Mouse (Mus musculus): ENCODE measurements at regions not wholly inside any gene's neighbourhood (a gene's known extent, or its start where the extent isn't known, plus 50 kb on each side); places are given as distances from the start of the nearest gene placed in this dataset.
"Not testable (repeated sequence)": the region's sequence is repeated elsewhere in the genome, so short reads cannot be mapped to it uniquely, and the experiment has no call there.

DNA sequence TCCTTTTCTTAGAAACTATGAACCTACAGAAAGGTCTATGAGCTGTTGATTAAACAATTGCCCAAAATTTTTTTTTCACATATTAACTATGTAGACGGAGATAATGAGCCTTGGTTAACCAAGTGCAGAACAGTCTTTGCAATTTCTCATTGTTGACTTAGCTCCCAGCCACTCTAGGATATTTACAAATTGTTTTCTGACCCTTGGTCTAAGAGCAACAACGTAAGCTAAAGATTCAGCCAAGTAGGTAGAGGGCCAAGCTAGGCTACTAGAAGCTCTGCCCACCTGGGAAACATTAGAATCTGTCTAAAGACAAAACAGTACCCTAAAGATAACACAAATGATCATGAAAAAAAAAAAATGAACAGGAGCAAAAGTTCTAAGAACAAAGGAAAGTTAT, 67.5 kb upstream of the Map9 start:
- no peak for DNase-seq (ENCODE audit: low read depth)

DNA sequence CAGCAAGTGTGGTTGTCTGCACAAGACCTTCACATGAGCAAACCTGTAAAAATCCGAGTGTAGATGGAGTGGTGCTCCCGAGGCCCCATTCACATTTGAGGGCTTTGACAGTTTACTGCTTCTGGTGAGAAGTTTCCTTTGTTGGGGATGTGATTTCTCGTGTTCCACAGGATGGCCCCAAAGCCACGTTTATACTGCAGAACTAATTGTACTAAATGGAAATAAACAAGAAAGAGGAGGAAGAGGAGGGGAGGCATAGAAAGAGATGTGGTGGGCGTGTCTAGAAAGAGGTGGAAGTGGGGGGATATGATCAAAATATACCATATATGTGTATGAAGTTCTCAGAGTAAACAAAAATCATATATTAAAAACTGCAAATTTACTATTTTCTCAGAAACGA, 68.8 kb upstream of the Map9 start:
- DNase-seq (ENCODE audit: low read depth), result no peak

DNA sequence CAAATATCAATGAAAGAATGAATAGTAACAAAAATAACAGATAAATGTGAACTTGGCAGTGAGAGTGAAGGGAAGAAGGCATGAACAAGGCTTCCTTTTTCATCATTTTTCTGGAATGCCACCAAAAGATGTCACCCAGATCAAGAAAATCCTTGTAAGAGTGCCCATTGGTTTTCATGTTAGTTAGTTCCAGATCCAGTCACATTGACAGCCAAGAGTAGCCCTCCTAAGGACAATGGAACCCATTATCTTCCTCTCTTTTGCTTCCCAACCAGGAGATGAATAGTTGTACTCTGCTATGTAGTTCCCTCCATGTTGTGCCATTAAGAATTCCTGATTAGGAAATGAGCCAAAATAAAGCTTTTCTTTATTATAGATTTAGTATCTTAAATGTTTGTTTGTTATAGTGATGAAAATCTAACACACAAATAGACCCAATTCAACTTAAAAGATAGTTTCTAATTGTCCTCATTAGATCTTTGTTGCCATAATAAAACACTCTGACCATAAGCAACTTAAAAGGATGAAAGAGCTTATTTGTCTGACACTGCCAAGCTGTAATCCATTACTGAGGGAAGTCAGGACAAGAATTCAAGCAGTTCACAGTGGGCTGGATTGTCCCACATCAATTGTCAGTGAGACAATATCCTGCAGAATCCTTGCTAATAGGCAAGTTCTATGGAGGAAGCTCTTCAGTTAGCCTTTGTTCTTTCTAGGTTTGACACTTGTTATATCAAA, 80.7 kb upstream of the Map9 start:
- DNase-seq (ENCODE audit: low read depth), result no peak

DNA sequence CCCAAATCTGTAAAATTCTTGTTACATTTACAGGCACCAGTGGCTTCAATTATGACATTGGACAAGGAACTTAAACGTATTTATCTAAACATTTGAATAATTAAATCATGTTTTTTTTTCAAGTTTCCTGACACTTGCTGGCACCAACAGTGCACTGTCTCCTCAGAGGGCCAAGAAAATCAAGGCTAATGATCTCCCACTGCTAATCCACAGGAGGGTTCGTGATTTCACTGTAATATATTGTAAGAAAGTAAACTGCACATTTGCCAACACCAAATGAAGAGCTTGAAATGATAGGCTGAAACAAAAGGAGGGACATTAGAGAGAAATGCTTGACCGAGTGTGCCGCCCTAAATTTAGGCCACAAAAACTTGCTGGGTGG, 82.0 kb upstream of the Map9 start:
- DNase-seq (ENCODE audit: low read depth), result no peak

DNA sequence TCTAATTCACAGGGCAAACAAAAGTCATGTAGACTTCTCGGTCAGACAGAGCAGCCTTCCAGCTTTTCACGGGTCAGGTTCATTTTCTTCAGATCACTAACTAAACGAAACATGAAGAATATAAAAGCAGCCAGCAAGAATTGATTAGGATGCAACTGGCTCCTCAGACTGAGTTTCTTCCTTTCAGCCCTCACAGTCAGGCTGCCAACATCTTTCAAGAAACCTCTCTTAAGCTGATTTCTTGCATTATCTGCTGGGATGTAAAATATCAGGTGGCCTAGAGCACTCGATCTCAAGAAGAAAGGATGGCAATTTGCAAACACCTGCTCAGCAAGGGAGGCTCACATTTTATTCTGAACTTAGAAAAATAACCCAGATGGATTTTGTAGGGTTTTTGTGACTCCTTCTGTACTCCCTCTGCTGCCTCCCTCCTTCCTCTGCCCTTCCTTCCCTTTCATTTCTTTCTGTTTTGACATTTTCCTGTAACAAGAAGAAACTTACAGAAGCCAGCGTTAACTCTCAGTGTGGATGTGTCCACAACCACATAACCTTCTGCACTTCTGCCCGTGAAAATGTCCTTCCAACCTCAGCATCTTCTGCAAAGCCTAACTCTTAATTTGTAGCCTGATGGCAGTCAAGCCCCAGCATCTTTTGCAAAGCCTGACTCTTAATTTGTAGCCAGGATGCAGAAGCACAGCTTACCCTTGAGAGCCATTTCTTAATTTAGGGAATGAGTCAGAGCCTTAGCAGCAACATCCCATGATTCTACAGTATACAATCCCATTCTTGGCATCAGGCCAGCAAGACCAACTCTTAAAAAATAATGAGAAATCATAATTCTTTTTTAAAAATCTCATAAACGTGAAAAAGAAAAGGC, 82.7 kb upstream of the Map9 start:
- DNase-seq (ENCODE audit: low read depth), result no peak

DNA sequence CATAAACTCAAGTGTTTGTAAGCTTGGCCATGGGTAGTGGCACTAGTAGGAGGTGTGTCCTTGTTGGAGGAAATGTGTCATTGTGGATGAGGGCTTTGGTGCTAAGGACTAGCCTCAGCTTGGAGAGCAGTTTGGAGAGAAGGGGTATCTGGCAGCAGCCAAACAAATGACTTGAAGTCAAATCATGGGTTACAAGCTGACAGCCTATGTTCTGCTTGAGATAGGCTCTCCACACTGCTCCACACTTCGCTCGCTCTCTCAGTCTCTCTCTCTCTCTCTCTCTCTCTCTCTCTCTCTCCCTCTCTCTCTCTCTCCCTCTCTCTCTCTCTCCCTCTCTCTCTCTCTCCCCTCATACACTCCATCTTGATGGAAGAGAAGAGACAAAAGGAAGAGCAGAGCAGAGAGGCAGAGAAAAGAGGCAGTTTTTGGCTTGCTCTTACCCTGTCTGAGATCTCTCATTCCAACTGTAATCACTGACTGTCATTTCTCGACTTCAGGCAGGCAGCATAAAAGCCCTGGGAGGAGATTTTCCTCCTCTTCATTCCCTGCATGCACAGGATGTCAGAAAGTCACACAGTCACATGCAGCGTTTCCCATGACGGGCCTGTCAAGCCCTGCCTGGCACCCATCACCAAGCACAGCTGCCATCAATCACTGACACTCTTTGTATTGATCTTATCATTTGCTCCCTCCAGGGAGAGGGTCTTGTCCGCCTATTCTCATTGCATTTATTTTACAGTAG, 83.5 kb upstream of the Map9 start:
- no peak for DNase-seq (ENCODE audit: low read depth)

DNA sequence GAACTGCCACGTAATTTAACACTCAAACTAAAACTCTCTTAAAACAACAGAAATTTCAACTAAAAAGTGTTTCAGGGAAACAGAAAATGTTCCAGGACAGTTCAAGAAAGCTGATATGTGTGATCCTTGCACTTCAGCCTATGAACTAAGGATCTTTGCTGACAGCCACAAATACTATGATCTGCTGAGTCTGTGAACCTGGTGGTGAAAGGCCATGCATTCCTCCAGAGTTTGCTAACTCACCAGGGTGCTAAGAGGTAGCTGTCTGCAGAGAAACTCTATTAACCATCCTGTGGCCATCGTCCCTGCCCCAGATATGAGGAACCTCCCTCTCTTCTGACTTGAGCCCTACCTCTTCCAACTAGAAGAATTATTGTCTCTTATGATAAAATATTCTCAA, 84.3 kb upstream of the Map9 start:
- not testable (repeated sequence) for DNase-seq (ENCODE audit: low read depth)

DNA sequence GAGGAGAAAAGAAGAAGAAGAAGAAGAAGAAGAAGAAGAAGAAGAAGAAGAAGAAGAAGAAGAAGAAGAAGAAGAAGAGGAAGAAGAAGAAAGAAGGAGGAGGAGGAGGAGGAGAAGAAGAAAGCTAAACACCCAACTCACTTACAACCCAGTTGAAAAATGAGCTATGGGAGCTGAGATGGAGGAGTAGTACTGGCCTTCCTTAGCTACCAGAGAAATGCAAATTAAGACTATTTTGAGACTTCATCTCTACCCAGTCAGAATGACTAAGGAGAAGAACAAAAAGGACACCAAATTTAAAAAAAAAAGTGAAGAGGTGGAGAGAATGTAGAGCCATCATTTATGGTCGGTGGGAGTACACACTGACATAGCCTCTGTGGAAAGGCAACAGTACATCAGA, 85.9 kb upstream of the Map9 start:
- no peak for DNase-seq (ENCODE audit: low read depth)

DNA sequence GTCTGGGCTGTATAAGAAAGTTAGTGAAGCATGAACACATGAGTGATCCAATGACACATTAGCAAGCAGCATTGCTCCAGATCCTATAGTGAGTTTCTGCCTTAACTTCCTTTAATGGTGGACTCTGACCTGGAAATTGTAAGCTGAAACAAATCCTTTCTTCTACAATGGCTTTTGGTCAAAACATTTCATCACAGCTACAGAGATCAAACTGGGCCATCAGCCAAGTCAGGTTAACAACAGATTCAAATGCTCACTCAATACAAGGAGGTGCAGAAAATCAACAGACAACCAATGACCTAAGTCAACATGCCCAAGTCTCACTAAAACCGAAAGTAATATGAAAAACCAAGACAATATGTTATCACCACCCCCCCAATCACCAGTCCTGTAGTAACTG, 91.9 kb upstream of the Map9 start:
- no peak for DNase-seq (ENCODE audit: low read depth)

DNA sequence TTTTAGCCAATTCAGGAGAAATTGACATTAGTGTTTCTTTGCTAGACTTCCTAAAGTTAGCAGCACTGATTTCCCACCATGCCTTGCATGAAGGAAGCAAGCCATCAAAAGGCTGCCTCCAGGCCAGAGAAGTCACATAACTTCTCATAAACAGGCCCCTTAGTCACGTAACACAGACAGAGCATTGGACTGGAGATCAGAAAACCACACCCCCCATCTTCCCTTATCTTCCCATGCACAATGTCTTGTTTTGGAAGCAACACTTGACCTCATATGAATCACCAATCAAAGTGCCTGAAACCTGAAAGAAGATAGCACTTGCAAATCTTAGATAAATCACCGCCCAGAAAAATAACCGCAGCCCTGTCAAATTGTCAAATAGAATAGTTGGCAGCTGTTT, 95.9 kb upstream of the Map9 start:
- no peak for DNase-seq (ENCODE audit: low read depth)

DNA sequence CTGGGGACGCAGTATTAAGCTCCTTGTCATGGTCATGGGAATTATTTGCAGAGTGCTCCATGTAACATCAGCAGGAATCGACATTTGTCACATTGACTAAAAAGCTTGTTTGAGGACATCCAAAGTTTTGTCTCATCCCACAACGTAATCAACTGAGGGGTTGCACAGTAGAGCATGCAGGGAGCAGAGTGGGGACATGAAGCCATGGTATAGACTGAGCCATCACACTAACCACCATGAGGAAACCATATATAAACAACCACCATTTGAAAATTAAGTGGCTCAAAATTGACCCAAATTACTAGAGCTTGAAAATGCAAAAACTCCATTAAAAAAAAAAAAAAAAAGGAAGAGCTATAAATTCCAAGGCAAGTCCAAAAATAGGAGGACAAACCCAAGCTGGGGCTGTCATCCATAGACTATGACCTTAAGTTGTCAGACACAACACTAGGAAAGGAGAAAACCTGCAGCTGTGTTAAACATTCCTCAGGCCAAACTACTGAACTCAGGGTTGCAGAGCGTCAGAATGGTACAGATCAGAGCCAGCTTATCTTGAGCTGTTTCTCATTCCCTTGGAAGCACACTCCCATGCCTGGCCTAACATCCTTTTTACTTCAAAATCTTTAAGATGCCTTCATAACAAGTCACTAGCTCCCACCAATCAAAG, 97.7 kb upstream of the Map9 start:
- no peak for DNase-seq (ENCODE audit: low read depth)

DNA sequence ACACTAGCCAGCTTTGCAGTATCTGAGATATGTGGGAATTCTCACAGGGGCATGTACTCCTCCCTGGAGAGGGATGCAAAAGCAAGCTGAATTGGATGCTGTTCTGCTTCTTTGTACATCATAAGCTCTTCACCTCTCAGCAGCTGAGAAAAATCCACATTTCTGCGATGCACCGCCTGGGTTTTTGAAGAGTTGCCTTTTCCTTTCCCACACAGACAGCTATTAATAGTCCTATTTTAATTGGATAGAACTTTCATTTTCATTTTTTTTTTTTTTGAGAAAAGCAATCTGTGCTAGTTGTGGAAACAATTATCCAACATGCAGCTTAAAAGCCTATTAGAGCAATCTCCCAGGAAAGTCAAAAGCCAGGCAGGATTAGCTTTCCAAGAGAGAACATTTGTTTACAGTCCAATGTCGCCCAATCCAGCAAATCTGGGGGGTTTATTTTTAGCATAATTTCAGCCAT, 105.2 kb upstream of the Gucy1a1 start:
- DNase-seq (ENCODE audit: low read depth), result no peak

DNA sequence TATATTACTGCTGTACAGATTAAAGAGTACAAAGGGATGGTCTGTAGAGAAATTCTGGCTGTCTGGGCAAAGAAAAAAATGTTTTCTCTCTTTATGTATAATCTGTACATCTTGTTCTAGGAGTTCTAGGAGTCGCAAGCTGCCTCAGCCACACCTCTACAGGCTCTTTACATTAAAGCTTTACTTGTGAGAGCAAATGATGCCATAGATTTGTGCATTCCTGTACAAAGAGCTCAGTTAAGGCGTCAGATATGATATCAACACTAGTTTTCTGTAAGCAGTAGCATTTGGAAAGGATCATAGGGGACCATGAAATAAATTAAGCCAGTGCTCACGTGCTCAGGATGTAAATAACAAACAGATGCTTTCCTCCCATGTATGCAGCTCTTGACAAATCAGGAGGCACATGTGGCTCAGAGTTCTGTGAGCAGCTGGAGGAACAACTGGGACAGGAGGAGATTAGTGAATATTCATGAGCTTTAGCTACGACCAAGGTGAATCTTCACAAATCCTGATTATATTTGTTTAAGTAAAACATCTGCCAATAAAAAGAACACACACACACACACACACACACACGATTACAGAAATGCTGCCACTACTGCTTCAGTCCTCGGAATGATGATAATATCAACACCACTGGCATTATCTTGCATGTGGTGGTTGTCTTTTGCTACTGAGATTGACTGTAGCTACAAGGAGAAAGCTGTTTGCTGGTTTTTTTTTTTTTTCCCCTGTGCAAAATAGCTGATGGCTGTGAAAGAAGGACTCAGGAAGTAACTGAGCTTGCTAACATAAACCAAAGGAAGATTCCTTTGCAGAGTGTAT, 104.6 kb upstream of the Gucy1a1 start:
- DNase-seq (ENCODE audit: low read depth), result no peak

DNA sequence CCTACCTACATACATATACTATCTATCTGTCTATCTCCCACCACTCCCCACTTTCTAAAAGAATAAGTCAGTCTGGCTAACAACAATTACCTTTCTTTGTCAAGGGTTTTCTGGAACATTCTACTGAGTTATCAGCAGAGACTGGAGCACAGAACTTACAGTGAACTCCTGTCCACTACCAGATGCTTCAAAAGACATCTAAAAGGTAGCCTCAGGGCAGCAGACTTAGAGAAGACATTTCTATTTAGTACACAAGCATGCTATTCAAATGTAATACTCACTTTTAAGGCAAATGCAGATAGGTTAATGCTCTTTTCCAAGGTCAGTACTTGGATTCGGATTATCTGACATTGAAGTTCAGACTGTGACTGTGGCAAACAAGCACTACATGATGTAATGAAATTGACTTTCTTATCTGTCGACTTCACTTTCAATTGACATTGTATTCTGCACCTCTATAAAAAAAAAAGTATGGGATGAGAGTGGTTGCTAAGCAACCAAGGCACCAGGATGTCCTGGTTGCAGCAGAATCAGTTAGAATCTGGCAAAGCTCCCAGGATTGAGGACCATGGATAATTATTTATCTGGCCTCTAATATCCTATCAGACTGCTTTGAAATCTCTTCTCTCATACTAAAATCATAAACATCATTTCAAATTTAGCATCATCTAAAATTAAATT, 90.9 kb upstream of the Gucy1a1 start:
- DNase-seq (ENCODE audit: low read depth), result no peak

DNA sequence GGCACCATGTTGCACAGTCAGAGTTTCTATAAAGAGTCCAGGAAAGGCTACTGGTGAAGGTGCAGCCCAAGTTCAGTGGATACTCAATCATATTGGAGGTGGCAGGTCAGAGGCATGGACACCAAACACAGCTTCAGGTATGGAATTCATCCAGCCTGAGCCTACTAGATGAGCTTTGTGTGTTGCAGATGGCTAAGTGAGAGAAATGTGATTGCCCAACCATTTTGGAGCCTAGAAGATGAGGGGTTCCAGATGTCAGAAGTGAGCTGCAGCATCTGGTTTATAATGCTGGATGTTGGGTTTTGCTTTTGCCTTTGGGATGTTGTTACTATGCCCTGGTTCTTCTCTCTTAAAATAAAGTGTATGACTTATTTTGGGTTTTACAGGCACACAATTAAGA, 88.7 kb upstream of the Gucy1a1 start:
- DNase-seq (ENCODE audit: low read depth), result no peak

DNA sequence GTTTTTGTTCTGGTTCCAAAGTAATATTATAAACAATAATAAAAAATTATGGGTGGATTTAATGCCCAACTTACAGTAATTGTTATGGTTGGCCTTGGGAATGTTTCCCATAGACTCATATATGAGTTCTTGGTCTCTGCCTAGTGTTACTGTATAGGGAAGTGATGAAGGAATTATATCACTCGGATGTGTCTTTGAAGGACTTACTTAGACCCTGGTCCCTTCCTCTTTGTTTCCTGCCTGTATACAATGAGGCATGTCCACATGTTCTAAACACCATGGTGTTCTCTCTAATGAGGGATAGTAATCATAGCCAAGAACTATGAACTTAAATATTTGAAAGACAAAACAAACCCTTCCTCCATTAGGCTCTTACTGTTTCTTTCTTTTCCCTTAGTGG, 77.8 kb upstream of the Gucy1a1 start:
- DNase-seq (ENCODE audit: low read depth), result no peak

DNA sequence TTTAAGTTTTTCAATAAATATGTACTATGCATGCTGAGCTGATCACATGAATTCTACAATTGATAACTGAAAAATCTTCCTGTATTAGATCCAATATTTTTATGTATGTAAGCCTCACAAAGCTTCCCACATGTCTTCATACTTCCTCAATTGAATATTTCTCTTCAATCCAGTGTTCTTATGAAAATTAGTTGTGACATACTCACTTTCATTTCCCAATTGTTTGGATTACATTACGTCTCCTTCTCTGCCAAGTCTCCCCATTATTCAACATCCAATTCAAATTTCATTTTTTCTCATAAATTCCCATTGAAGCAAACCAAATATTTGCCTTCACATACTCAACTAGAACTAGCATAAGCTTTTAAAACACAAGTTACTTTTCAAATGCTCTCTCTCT, 76.3 kb upstream of the Gucy1a1 start:
- no peak for DNase-seq (ENCODE audit: low read depth)

DNA sequence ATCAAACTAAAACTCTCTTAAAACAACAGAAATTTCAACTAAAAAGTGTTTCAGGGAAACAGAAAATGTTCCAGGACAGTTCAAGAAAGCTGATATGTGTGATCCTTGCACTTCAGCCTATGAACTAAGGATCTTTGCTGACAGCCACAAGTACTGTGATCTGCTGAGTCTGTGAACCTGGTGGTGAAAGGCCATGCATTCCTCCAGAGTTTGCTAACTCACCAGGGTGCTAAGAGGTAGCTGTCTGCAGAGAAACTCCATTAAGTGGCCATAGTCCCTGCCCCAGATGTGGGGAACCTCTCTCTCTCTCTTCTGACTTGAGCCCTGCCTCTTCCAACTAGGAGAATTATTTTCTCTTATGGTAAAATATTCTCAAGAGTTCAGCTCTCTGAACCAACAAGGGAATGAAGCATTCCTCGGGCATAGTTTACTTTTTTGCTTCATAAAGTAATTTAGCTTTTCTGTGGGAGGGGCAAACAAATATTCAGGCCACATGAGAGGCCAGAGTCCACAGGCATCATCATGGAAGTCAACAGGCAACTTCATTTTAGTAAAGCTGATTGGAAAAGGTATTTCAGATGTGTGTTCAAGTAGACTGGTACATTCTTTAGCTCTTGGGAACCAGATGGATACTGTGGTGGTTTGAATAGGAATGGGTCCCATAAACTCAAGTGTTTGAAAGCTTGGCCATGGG, 73.8 kb upstream of the Gucy1a1 start:
- not testable (repeated sequence) for DNase-seq (ENCODE audit: low read depth)

DNA sequence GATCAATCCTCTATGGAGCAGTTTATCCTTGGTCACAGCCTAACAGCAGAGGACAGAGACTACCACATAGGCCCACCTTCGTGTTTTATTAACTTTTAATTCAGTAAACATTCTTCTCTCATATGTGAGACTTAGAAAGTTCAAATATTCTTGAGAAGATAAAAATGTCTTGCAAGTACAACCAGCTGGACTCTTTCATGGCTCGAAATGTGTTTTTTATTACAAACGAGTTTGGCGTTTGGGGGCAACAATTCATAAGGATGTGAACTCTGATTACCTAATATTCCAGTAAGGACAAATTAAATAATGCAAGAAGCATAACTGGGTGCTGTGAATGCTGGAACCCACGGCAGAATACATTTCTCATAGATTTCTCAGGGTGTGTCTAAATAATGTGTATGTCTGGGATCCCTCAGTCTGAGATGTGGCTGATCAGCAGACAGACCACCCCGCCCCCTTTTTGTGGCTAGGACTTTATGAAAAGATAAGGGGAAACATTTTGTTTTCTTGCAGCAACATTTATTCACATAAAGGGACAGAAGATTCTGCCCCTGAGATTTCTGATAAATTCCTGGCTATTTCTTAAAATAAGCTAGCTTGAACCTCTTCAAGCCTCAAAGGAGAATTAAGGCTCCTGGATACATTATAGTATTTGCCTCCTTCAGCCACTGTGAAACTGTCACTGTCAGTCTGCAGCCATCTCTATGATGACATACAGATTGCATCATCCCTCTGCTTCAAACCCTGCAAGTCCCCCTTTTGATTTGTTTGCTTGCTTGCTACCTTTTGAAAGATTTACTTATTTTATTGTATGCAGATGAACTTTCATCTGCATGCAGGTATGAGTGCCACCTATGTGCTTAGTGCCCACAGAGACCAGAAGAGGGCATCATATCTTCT, 69.2 kb upstream of the Gucy1a1 start:
- no peak for DNase-seq (ENCODE audit: low read depth)
